Mouse (Mus musculus) midbrain, embryonic 10.5 days (tissue): ENCODE data around the gene BC003965. TPM values are rescaled to one million over a fixed set of nuclear protein-coding genes. Genes with fewer than 3 reads are reported as not detected.

ENCODE experiments used
- polyA plus RNA-seq: library from polyadenylated mRNA; unstranded; fragments of >200 nt; fragmentation: Nextera tagmentation; extraction: Ambion mirVana; gene quantifications from 2 replicates; pipeline ENCODE4 v1.2.1, GENCODE M21; 2016

Gene BC003965
- polyA plus RNA-seq, 1 experiment from 2014 or later = 37.3 TPM

Other genes starting within 250 kb of the BC003965 start
- gene Mapk8ip3, start 247.6 kb upstream of the BC003965 start, polyA plus RNA-seq = 40.1 and 53.9 TPM in 2 replicates
- gene Jpt2, start 223.9 kb upstream of the BC003965 start, polyA plus RNA-seq = 442 and 466 TPM in 2 replicates
- 6.8 and 8.5 TPM in 2 replicates for gene Cramp1l, start 168.8 kb upstream of the BC003965 start, polyA plus RNA-seq
- 27.0 and 34.9 TPM in 2 replicates for gene Ift140, start 168.5 kb upstream of the BC003965 start, polyA plus RNA-seq
- 10.7 and 12.7 TPM in 2 replicates for gene Tmem204, start 101.0 kb upstream of the BC003965 start, polyA plus RNA-seq
- gene Telo2, start 68.6 kb upstream of the BC003965 start, polyA plus RNA-seq = 51.2 and 51.5 TPM in 2 replicates
- not detected in 2 replicates for gene Ptx4, start 63.8 kb upstream of the BC003965 start, polyA plus RNA-seq
- 23.1 and 26.4 TPM in 2 replicates for gene Clcn7, start 51.2 kb upstream of the BC003965 start, polyA plus RNA-seq
- not detected in 2 replicates for gene Ccdc154, start 22.1 kb upstream of the BC003965 start, polyA plus RNA-seq
- gene Gm38655, start 9.1 kb upstream of the BC003965 start, polyA plus RNA-seq = not detected in 2 replicates
- 8.4 and 9.7 TPM in 2 replicates for gene Unkl, start 3.8 kb downstream of the BC003965 start, polyA plus RNA-seq
- gene Gnptg, start 55.6 kb downstream of the BC003965 start, polyA plus RNA-seq = 67.0 and 75.3 TPM in 2 replicates
- 74.6 and 80.4 TPM in 2 replicates for gene Tsr3, start 55.6 kb downstream of the BC003965 start, polyA plus RNA-seq
- 2.3 and 2.4 TPM in 2 replicates for gene Baiap3, start 71.8 kb downstream of the BC003965 start, polyA plus RNA-seq
- 879 and 915 TPM in 2 replicates for gene Ube2i, start 90.1 kb downstream of the BC003965 start, polyA plus RNA-seq
- not detected in 2 replicates for gene Prss34, start 113.8 kb downstream of the BC003965 start, polyA plus RNA-seq
- not detected in 2 replicates for gene Prss28, start 124.1 kb downstream of the BC003965 start, polyA plus RNA-seq
- gene Prss29, start 134.1 kb downstream of the BC003965 start, polyA plus RNA-seq = not detected in 2 replicates
- gene Tpsab1, start 161.0 kb downstream of the BC003965 start, polyA plus RNA-seq = not detected in 2 replicates
- not detected in 2 replicates for gene Tpsb2, start 181.8 kb downstream of the BC003965 start, polyA plus RNA-seq
- not detected in 2 replicates for gene Tpsg1, start 184.7 kb downstream of the BC003965 start, polyA plus RNA-seq
- 2.1 and 3.6 TPM in 2 replicates for gene Cacna1h, start 249.2 kb downstream of the BC003965 start, polyA plus RNA-seq